Mouse (Mus musculus) midbrain, embryonic 16.5 days (tissue): ENCODE measurements around the gene Ptgfrn. TPM values are rescaled to one million over a fixed set of nuclear protein-coding genes. Genes with fewer than 3 reads are reported as not detected.
A peak's percentile ranks its signal among the peaks of the same experiment; 100 is the strongest.

Experiments
- ATAC-seq: fragments of 200-750 bp; cut with Nextera tagmentation; 2 replicates; pipeline ENCODE4 v1.8.0; 2017; ENCODE audit warnings: moderate TSS enrichment
- H3K27ac ChIP-seq: fragments of 300-500 bp; sonication (generic); 2 replicates; pipeline ENCODE4 v1.5.1; 2014; ENCODE audit warnings: mild to moderate bottlenecking, low read length, mixed read lengths
- H3K27me3 ChIP-seq: fragments of 300-500 bp; sonication (generic); 2 replicates; pipeline ENCODE4 v1.6.1; 2014; ENCODE audit warnings: low read depth, low read length, mixed read lengths; ENCODE audit not compliant: control insufficient read depth, insufficient read depth
- H3K36me3 ChIP-seq: fragments of 300-500 bp; sonication (generic); 2 replicates; pipeline ENCODE4 v1.6.1; 2014; ENCODE audit warnings: mild to moderate bottlenecking, low read length, moderate library complexity, mixed read lengths; ENCODE audit not compliant: control insufficient read depth, insufficient read depth
- H3K4me1 ChIP-seq: fragments of 300-500 bp; sonication (generic); 2 replicates; pipeline ENCODE4 v1.6.1; 2014; ENCODE audit warnings: mild to moderate bottlenecking, low read length, mixed read lengths; ENCODE audit not compliant: control insufficient read depth, insufficient read depth
- H3K4me2 ChIP-seq: fragments of 300-500 bp; sonication (generic); 2 replicates; pipeline ENCODE4 v1.6.1; 2014; ENCODE audit warnings: mild to moderate bottlenecking, low read length, mixed read lengths
- H3K4me3 ChIP-seq: fragments of 300-500 bp; sonication (generic); 2 replicates; pipeline ENCODE4 v1.5.1; 2014; ENCODE audit warnings: low read depth, mild to moderate bottlenecking, low read length, moderate library complexity, mixed read lengths
- H3K9ac ChIP-seq: fragments of 300-500 bp; sonication (generic); 2 replicates; pipeline ENCODE4 v1.6.1; 2014; ENCODE audit warnings: low read depth, low read length, mixed read lengths
- H3K9me3 ChIP-seq: fragments of 300-500 bp; sonication (generic); replicated peaks from 2 replicates; pipeline ENCODE4 v1.6.1; 2014; ENCODE audit warnings: mild to moderate bottlenecking, low read length, mixed read lengths; ENCODE audit not compliant: control insufficient read depth, poor library complexity, severe bottlenecking
- WGBS: fragments of 180-500 bp; shearing (Covaris S2); extraction: QIAGEN DNeasy Blood & Tissue Kit; methylation state at CpG from one replicate; pipeline ENCODE4 v1.1.7; 2014; 5-methylcytosine and 5-hydroxymethylcytosine counted together
- polyA plus RNA-seq: library from polyadenylated mRNA; unstranded; fragments of >200 nt; fragmentation: Nextera tagmentation; extraction: Ambion mirVana; gene quantifications from 2 replicates; pipeline ENCODE4 v1.2.1, GENCODE M21; 2015

The Ptgfrn gene
- polyA plus RNA-seq, 1 experiment from 2014 or later, result 2.9 TPM

DNA sequence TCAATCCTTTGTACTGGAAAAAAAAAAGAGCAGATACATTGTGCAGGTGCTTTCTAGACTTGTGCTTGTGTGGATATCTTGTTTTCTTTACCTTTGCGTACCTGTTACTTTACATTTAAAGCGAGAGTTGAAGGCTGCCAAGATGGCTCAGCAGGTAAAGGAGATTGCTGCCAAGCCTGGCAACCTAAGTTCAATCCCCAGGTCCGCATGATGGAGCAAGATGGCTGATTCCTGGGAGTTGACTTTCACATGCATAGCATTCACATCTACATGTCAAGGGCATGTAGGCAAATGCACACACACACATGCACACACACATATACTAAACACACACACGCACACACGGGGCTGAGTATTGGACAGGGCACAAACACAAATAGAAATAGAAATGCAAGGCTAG lies 14.6 kb upstream of the Ptgfrn start:
- no peak overlapping the region for H3K27ac ChIP-seq
- 98% methylated on average over 5 of the region's 5 CpGs for WGBS
- H3K4me1 ChIP-seq, result no peaks in the 10 kb centered on the region
- no peak overlapping the region for H3K9ac ChIP-seq
- no peaks in the 10 kb centered on the region for H3K27me3 ChIP-seq
- no peaks in the 10 kb centered on the region for H3K9me3 ChIP-seq
- no peaks in the 10 kb centered on the region for H3K36me3 ChIP-seq
- H3K4me3 ChIP-seq, result no peak overlapping the region
- no peak overlapping the region for H3K4me2 ChIP-seq
- ATAC-seq, result no peak

DNA sequence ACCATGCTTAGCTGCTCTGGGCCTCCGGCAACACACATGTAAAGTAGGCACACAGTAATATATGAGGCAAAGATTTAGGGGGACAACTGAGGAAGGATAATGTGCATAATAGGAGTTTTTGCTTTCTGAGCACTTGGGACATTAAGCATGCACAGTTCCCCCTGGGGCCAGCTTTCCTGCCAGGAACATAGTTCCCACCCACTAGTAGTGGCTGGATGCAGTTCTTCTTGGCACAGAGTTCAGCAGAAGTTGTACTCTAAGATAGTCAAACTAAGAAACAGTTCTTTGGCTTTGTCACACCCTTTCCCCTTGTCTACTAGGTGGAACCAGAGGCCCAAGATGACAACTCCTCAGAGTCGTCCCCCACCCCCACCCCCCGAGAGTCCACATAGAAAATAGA lies 12.4 kb upstream of the Ptgfrn start:
- H3K9me3 ChIP-seq, result no peaks in the 10 kb centered on the region
- H3K4me2 ChIP-seq, result no peak overlapping the region
- no peaks in the 10 kb centered on the region for H3K27me3 ChIP-seq
- no peaks in the 10 kb centered on the region for H3K4me1 ChIP-seq
- no peak overlapping the region for H3K9ac ChIP-seq
- no peak overlapping the region for H3K4me3 ChIP-seq
- H3K27ac ChIP-seq, result no peak overlapping the region
- ATAC-seq, result no peak
- WGBS, result 91% methylated on average over 3 of the region's 3 CpGs
- no peaks in the 10 kb centered on the region for H3K36me3 ChIP-seq

DNA sequence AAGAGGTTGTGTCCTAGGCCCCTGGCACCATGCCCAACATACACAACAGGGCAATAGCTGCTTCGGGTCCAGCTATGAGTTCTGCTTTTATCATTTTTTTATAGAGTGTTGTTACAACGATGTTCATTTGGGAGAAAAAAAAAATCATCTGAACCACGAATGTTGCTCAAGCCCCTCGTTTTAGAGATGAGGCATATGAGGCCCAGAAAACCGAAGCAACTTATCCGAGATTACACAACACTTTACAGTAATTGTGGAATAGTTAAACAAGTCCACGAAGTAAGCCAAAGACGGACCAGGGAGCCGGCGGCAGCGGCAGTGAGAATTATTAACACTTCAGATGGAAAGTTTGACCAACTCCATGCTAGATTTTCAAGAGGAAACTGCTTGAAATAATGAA lies 7.7 kb upstream of the Ptgfrn start:
- no peak overlapping the region for H3K4me3 ChIP-seq
- no peaks in the 10 kb centered on the region for H3K36me3 ChIP-seq
- no peak overlapping the region for H3K9ac ChIP-seq
- no peak overlapping the region for H3K4me2 ChIP-seq
- WGBS, result 97% methylated on average over 11 of the region's 11 CpGs
- no peaks in the 10 kb centered on the region for H3K27me3 ChIP-seq
- no peak overlapping the region for H3K27ac ChIP-seq
- peaks cover 7% of the 10 kb centered on the region for H3K4me1 ChIP-seq
- no peaks in the 10 kb centered on the region for H3K9me3 ChIP-seq
- ATAC-seq, result no peak

DNA sequence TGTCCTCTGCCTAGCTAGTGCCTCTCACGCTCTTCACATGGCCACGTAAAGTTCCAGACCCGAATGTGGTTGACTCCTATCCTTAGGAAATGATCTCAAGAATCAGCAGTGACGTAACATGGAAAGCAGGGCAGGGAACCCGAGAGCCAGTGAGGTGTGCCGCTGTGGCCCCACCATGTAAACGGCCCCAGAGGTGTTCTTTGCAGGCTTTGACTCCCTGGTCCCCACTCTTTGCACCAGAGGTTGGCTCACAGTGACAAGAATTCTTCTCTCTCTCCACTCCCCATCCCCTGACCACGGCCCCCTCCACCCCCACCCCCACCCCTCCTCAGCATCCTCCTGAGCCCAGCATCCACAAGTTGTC lies 7.3 kb upstream of the Ptgfrn start:
- Histone ChIP-seq H3K4me2 (no peak overlapping the region), H3K4me3 (no peak overlapping the region), H3K9me3 (no peaks in the 10 kb centered on the region), H3K4me1 (peaks cover 7% of the 10 kb centered on the region), H3K27me3 (no peaks in the 10 kb centered on the region), H3K9ac (peak overlapping the region; percentile 52; the same call in 1 of the 2 replicates), H3K27ac (peak overlapping the region; percentile 65), H3K36me3 (no peaks in the 10 kb centered on the region)
- ATAC-seq, result no peak
- 95% methylated on average over 8 of the region's 8 CpGs for WGBS

DNA sequence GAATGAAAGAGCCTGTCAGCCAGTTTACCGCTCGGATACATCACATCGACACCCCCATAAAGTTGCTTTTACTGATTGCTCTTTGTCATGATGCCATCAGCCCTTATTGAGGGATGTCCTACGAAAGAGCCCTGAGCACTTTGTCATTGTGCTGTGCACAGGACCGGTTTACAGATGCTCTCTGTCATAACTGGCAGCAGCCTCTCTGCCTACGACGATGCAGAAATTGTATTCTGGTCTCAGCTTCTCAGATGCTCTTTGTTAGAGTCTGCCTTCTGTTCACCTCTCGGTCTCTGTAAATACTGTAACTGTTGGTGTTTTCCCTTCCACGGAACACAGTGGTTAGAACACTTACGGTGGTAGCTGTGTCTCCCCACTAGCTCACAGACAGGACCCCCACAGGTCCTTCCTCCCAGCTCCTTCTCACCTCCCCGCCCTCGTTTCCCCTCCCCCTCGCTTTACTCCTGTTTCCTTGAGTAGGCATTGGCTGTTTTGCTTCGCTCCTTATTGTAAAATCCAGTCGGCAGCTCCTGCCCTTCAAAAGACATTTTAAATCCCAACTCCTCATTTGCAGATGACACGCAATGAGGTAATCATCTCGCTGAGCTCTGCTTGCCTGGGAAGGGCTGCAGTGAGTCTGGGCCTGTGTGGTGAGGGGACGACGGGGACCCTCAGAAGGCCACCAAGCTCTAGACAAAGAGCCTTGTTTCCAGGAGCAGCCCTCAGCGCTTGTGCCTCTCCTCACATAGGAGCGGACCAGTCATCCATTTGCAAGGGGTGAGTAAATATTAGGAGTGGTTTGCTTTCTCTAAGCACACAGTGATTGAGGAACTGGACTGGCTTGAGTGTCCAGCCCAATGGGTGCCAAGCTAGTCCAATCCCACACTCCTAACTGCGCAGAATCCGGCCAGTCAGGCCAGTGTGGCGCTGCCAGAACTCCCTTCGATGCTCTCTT lies 6.6 kb upstream of the Ptgfrn start:
- Histone ChIP-seq H3K27me3 (no peaks in the 10 kb centered on the region), H3K9me3 (no peaks in the 10 kb centered on the region), H3K36me3 (no peaks in the 10 kb centered on the region), H3K9ac (peak overlapping the region; percentile 52; the same call in 1 of the 2 replicates), H3K4me2 (peak overlapping the region; percentile 6; the same call in 1 of the 2 replicates), H3K4me1 (peaks cover 7% of the 10 kb centered on the region), H3K4me3 (no peak overlapping the region), H3K27ac (peak overlapping the region; percentile 65)
- 45% methylated on average over 25 of the region's 25 CpGs for WGBS
- peak; percentile 74 for ATAC-seq

DNA sequence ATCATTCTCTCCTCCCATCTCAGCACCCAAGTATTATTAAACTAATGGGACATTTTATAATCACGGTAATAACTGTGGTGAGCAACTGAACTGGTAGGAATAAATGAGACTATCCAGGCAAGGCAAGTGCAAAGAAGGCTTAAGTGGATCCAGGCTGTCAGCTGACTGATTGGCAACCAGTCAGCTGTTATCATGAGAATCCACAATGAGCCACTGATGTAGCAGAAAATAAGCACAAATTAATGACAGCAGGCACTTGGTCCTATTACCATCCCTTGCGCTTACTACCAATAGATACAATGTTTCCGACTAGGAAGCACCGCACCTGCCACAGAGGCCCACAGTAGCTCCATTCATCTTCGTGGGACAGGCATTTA lies 2.4 kb upstream of the Ptgfrn start:
- peaks cover 34% of the 10 kb centered on the region for H3K4me1 ChIP-seq
- H3K27me3 ChIP-seq, result no peaks in the 10 kb centered on the region; the same call in 1 of the 2 replicates

DNA sequence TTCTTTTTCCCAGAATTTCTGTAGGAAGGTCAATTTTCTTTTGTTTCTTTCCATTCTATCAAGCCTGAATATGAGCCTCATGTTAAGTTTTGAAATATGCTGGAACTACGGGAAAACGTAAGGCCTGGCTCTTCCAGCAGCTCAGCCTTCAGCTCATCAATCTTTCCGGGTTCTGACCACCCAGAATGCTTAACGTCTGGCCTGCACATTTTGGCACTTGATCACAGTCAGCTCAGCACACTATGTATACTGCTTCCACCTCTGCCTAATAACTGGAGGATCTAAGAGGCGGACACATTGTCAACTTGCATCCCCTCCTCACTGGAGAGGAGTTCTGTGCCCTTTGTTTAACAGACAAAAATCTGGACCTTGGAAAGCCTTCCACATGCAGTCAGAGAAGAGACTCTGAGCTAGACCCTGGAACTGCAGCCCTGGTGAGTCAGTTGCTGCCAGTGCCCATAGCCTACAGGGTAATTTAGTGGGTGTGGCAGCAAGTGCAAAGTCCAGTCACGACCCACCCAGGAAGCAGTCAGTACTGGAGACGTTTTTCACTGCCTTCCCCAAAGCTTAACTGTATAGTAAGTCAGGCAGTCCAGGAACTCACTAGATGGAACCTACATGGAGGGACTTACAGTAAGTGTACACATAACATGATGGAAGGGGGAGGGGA lies 1.9 kb upstream of the Ptgfrn start:
- H3K4me2 ChIP-seq, result no peak overlapping the region
- ATAC-seq, result no peak
- no peaks in the 10 kb centered on the region; the same call in 1 of the 2 replicates for H3K27me3 ChIP-seq
- WGBS, result 61% methylated on average over 7 of the region's 7 CpGs
- no peaks in the 10 kb centered on the region for H3K36me3 ChIP-seq
- H3K27ac ChIP-seq, result no peak overlapping the region
- peaks cover 37% of the 10 kb centered on the region for H3K4me1 ChIP-seq
- H3K9me3 ChIP-seq, result no peaks in the 10 kb centered on the region
- H3K4me3 ChIP-seq, result no peak overlapping the region
- no peak overlapping the region for H3K9ac ChIP-seq

More for the DNA sequence above, 2.4 kb upstream of the Ptgfrn start:
- WGBS, result 78% methylated on average over 5 of the region's 5 CpGs
- no peak for ATAC-seq
- H3K4me3 ChIP-seq, result no peak overlapping the region
- no peaks in the 10 kb centered on the region for H3K36me3 ChIP-seq
- H3K4me2 ChIP-seq, result no peak overlapping the region
- H3K9ac ChIP-seq, result no peak overlapping the region
- no peaks in the 10 kb centered on the region for H3K9me3 ChIP-seq
- no peak overlapping the region for H3K27ac ChIP-seq

DNA sequence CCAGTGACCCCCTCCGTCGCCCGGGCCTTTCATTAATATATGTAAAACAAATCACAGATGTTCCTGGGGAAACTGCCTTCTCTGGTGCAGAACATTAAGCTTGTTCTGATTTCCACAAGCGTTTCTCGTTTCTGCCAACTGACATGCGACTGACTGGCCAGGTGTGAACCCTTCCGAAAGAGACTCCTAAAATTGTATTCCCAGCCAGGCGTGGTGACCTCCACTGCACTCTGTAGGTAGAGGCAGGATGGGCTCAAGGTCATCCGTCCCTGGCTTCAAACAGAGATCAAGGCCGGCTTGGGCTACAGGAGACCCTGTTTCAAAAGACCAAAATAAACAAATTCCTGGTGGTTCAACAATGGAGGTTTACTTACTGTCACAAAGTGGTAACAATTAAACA lies 1.2 kb upstream of the Ptgfrn start:
- no peak overlapping the region for H3K4me3 ChIP-seq
- ATAC-seq, result no peak
- H3K27ac ChIP-seq, result no peak overlapping the region
- H3K9ac ChIP-seq, result no peak overlapping the region
- H3K4me2 ChIP-seq, result no peak overlapping the region
- H3K36me3 ChIP-seq, result no peaks in the 10 kb centered on the region
- H3K27me3 ChIP-seq, result no peaks in the 10 kb centered on the region; the same call in 1 of the 2 replicates
- WGBS, result 46% methylated on average over 10 of the region's 10 CpGs
- H3K9me3 ChIP-seq, result no peaks in the 10 kb centered on the region
- peaks cover 31% of the 10 kb centered on the region for H3K4me1 ChIP-seq

DNA sequence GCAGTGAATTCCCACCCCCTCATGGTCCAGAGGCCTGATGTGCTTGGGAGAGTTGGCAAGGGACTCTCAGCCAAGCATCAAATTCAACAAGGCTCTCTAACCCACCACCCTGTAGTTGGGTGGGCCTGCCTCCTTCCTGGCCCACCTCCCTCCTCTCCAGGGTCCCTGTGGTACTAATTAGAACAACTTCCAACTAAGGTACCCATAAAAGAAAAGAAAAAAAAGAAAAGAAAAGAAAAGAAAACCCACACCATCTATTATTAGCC lies 693 bp upstream of the Ptgfrn start:
- no peak for ATAC-seq
- peaks cover 33% of the 10 kb centered on the region for H3K4me1 ChIP-seq
- H3K9ac ChIP-seq, result 0 out of 2 replicates have a peak overlapping the region, but pooled peaks have one; percentile 98

More for the DNA sequence above, 693 bp upstream of the Ptgfrn start:
- Histone ChIP-seq H3K9me3 (no peaks in the 10 kb centered on the region), H3K36me3 (no peaks in the 10 kb centered on the region), H3K27ac (peak overlapping the region; percentile 80; the same call in 1 of the 2 replicates), H3K4me2 (peak overlapping the region; percentile 89), H3K4me3 (peak overlapping the region; percentile 88), H3K27me3 (no peaks in the 10 kb centered on the region; the same call in 1 of the 2 replicates)
